Mouse (Mus musculus) lung, postnatal 0 days (tissue): Measurements from ENCODE around the gene Sult6b1.

Source experiments
- CTCF ChIP-seq: IDR thresholded peaks from 2 replicates; pipeline ENCODE4 v1.5.1; 2016; ENCODE audit warnings: antibody characterized with exemption, mild to moderate bottlenecking
- EP300 ChIP-seq: IDR thresholded peaks from 2 replicates; pipeline ENCODE4 v1.6.1; 2016; ENCODE audit warnings: antibody characterized with exemption, mild to moderate bottlenecking, control low read depth

- TF ChIP-seq CTCF: no peak
- no peak for TF ChIP-seq EP300
Observed at GRCm38 (mm10) chr17:78951225-78951624, 44.4 kb upstream of the Sult6b1 start.
